Mouse (Mus musculus) erythroblast, embryonic 14.5 days (primary cell): ENCODE data around the gene Lama4. TPM values are rescaled to one million over a fixed set of nuclear protein-coding genes. Genes with fewer than 3 reads are reported as not detected.

ENCODE experiments used
- H3K27me3 ChIP-seq: 2 replicates; pipeline ENCODE4 v1.6.1; 2012; ENCODE audit warnings: inconsistent platforms; ENCODE audit not compliant: control insufficient read depth
- H3K36me3 ChIP-seq: 2 replicates; pipeline ENCODE4 v1.6.1; 2012; ENCODE audit warnings: mild to moderate bottlenecking, inconsistent platforms; ENCODE audit not compliant: control insufficient read depth
- H3K4me1 ChIP-seq: 2 replicates; pipeline ENCODE4 v1.6.1; 2012; ENCODE audit warnings: inconsistent platforms; ENCODE audit not compliant: control insufficient read depth
- H3K4me3 ChIP-seq: replicated peaks from 2 replicates; pipeline ENCODE3; 2012; ENCODE audit warnings: moderate library complexity, mild to moderate bottlenecking, inconsistent platforms
- H3K9me3 ChIP-seq: 2 replicates; pipeline ENCODE4 v1.6.1; 2012; ENCODE audit warnings: low read length, inconsistent platforms, mixed read lengths; ENCODE audit not compliant: control insufficient read depth
- GATA1 ChIP-seq: IDR thresholded peaks from 2 replicates; pipeline ENCODE4 v1.6.1; 2012; ENCODE audit warnings: low read length, inconsistent platforms, mixed read lengths
- TAL1 ChIP-seq: IDR thresholded peaks from 3 replicates; pipeline ENCODE4 v1.6.1; 2012; ENCODE audit warnings: low read length, inconsistent platforms, mixed read lengths
- polyA plus RNA-seq: library from polyadenylated mRNA; stranded (reverse); fragments of >175 nt; gene quantifications from 2 replicates; pipeline ENCODE4 v1.2.3, GENCODE M21; 2012

The Lama4 gene
- polyA plus RNA-seq, 1 experiment: not detected

DNA sequence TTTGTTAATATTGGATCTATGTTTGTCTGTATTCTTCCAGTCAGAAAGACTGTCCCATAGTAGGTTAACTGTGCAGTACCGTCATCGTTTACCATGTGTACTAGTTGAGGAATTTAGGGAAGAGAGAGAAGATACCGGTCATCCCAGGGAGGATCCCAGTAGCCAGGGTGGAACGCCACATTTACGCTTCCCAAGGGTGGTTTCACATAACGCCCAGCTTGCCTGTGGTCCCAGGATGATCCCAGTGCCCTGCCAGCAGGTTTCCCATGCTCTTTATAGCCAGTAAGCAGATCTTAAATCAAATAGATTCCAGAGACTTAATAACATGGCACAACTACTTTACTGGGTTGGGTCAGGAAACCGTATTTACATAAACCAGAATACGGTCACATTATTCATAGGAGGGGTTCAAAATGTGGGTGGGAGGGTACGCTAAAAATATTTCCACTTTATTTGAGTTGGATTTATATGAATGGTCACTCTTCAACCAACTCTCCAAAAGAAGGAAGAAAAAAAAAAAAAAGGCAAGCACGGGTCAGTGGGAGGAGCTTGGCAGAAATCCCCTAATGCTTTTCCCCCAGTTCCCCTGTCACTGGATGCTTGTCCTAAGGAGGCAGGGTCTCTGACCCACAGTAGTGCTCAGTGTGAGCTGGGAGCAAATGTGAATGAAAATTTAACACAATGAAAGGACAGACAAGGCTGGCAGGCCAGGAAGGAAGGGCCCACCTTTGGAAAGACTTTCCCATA is 3.2 kb downstream of the Lama4 start:
- H3K36me3 ChIP-seq: no peaks in the 10 kb centered on the region
- TF ChIP-seq GATA1 (no peak), TAL1 (no peak)
- H3K9me3 ChIP-seq: no peaks in the 10 kb centered on the region
- H3K27me3 ChIP-seq: peaks cover 10% of the 10 kb centered on the region
- no peak overlapping the region for H3K4me3 ChIP-seq
- no peaks in the 10 kb centered on the region for H3K4me1 ChIP-seq

DNA sequence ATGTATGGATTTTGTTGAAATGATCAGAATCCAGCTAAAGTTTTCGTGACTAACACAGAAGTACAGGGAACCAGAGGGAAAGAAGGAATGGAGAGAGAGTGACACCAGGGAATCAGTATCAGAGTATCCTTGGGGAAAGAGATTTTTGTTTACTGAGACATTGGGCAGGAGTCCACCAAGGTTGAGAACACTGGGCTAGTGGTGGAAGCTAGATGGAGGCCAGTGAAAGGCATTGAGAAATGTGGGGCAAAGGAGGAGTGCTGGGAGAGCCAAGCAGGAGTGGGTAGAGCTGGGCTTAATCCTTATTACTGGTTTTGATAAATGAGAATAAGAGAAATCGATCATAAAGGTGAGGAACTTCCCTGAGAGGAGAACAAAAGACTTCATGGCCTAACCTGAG is 4.2 kb downstream of the Lama4 start:
- no peaks in the 10 kb centered on the region for H3K4me1 ChIP-seq
- TF ChIP-seq TAL1 (no peak), GATA1 (no peak)
- H3K4me3 ChIP-seq: no peak overlapping the region

DNA sequence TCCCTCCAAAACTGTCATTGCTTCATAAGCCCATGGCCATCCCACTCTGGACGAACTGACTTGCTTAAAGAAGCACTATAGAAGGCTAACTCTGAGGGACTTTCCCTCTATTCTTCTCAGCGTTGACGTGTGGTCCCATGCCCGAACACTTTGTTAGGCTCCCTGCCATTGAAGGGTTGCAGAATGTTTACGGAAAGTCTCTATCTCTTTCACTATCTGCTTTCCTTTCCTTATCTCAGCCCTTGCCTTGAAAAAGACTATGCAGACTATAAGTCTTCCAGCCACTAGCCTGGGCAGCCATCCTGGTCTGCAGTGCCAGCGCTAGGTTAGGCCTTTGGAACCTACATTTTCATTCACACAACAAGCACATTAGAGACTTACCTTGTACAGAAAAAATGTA is 4.7 kb downstream of the Lama4 start:
- Histone ChIP-seq H3K36me3 (no peaks in the 10 kb centered on the region), H3K4me1 (no peaks in the 10 kb centered on the region), H3K4me3 (no peak overlapping the region), H3K27me3 (peaks cover 8% of the 10 kb centered on the region), H3K9me3 (no peaks in the 10 kb centered on the region)
- TF ChIP-seq GATA1 (no peak), TAL1 (no peak)

More for the DNA sequence above, 4.2 kb downstream of the Lama4 start:
- Histone ChIP-seq H3K36me3 (no peaks in the 10 kb centered on the region), H3K27me3 (peaks cover 10% of the 10 kb centered on the region), H3K9me3 (no peaks in the 10 kb centered on the region)

DNA sequence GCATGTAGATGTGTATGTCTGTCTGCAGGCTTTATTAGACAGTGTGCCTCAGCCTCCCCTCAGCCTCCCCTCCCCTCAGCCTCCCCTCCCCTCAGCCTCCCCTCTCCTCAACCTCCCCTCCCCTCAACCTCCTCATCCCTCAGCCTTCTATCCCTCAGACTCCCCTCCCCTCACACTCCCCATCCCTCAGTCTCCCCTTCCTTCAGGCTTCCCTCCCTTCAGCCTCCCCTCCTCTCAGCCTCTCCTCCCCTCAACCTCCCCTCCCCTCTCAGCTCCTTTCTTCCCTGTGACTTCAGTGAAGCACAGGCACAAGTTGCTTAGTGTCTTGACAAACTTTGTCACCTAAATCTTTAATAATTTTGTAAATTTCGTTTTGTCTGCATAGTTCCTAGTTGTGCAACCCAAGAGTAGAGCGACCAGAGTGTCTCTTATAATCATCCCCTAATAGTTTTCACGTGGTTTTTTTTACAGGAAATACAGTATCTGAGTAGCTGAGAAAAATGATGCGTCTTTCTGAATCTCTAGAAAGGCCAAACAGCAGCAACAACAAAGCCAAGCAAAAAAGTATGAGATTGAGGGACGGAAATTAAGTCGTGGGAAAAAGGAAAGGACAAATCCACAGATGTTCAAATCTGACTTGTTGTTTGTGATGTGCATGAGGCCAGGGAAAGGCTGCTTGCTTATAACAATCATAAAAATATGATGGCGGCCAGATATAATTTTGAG is 7.1 kb downstream of the Lama4 start:
- no peaks in the 10 kb centered on the region for H3K4me1 ChIP-seq
- H3K9me3 ChIP-seq: no peaks in the 10 kb centered on the region
- H3K36me3 ChIP-seq: no peaks in the 10 kb centered on the region
- H3K4me3 ChIP-seq: no peak overlapping the region
- no peak for TF ChIP-seq GATA1
- TF ChIP-seq TAL1: no peak
- no peaks in the 10 kb centered on the region for H3K27me3 ChIP-seq

DNA sequence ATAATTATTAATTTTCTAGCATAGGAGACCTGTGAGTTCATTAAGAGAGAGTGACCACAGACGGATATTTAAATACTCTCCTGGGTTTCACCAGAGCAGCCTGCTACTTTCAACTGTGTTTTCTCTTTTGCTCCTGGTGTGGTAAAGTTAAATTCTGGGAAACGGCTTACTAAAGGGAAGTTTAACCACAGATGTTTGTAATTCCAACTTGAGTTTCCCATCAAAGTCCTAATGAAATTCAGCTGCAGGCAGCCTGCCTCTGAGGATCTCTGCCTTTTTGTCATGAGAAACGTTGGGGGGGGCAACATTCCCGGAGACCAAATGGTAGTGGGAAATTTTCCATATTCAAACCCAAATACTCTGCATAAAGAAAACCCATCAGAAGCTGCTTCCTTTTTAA is 7.7 kb downstream of the Lama4 start:
- Histone ChIP-seq H3K27me3 (no peaks in the 10 kb centered on the region), H3K4me1 (no peaks in the 10 kb centered on the region), H3K9me3 (no peaks in the 10 kb centered on the region), H3K4me3 (no peak overlapping the region), H3K36me3 (no peaks in the 10 kb centered on the region)
- TF ChIP-seq GATA1: no peak
- no peak for TF ChIP-seq TAL1

DNA sequence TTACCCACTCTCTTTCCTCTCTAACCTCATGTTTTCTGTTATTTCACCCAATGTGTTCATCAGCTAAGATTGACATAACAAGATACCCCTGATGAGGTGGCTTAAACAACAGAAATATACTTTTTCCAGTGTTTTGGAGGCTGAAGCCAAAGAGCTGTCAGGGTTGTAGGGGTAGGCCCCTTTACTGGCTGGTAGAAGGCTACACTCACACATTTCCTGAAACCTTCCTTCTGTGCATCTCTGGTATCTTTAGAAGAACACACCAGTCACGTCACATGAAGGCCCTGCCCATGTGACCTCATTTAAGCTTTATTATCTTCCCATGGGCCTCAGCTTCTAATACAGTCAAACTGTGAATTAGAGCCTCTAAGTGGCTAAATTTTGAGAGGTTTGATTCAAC is 12.9 kb downstream of the Lama4 start:
- Histone ChIP-seq H3K4me3 (no peak overlapping the region), H3K9me3 (no peaks in the 10 kb centered on the region), H3K4me1 (no peaks in the 10 kb centered on the region), H3K27me3 (no peaks in the 10 kb centered on the region), H3K36me3 (no peaks in the 10 kb centered on the region)
- TF ChIP-seq GATA1 (no peak), TAL1 (no peak)

DNA sequence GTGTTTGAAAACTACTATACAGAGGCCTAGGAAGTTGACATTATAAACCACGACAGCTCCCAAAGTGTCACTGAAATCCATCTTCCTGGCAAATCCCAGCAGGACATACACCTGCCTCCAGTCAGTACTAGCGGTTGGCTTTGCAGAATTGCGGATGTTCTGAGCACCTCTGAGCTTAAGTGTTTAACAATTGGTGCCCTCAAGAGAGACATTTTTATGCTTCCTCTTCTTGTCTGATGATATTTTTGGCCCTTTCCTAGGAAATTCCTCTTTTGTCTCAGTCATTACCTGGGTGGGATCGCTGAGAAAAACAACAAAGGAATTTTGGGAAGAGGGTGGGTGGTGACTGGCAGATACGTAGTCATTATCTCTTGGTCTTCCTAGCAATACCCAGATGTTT is 14.4 kb downstream of the Lama4 start:
- no peaks in the 10 kb centered on the region for H3K27me3 ChIP-seq
- H3K4me3 ChIP-seq: no peak overlapping the region
- no peaks in the 10 kb centered on the region for H3K36me3 ChIP-seq
- no peaks in the 10 kb centered on the region for H3K4me1 ChIP-seq
- no peaks in the 10 kb centered on the region for H3K9me3 ChIP-seq
- TF ChIP-seq TAL1 (no peak), GATA1 (no peak)

DNA sequence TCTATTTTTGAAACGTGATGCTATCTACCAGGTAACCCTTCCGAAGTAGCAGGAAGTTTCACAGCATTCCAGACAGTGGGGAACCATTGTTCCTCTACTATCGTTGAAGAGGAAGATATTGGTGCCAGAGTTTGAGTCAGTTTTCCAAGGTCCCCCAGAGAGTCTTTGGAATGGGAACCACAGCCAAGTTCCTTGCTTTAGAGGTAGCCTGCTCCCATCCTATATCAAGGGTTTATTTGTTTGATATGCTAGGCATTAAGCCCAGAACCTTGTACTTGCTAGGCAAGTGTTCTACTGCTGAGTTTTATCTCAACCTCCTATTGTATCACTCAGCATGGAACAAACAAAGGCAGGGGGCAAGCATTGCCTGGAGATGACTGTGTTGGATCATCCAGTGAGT is 15.7 kb downstream of the Lama4 start:
- Histone ChIP-seq H3K4me3 (no peak overlapping the region), H3K9me3 (no peaks in the 10 kb centered on the region), H3K4me1 (no peaks in the 10 kb centered on the region), H3K27me3 (no peaks in the 10 kb centered on the region), H3K36me3 (no peaks in the 10 kb centered on the region)
- TF ChIP-seq TAL1 (no peak), GATA1 (no peak)

DNA sequence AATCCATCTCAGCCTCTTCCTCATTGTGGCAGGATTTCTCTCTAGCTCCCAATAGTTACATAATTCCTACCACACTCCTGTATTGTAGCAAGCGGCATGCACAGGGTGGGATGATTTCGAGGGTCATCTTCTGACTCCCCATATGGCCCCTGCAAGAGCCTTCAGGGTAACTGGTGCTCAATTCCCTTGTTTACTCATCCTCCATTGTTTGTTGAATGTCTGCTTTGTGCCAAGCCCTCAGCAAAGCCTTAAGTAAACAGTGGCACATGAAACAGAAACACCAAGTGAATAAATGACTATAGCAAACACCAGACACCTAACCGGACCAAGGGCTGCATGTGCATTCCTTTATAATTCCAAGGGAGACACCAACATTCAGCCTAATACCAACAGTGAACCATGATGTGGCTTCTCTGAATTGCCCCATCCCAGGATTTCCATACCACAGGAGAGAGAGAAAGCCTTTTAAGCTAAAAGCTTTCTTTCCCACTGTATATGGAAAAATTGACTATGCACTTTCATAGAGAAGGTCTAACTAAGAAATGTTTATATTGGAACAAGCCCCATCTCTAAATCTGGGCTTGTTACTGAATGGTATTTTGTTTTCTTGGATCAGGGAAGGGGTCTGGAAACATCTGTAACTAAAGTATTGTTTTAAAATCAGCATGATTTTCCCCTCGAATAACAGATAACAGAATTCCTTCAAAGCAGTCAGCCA is 19.2 kb downstream of the Lama4 start:
- H3K27me3 ChIP-seq: no peaks in the 10 kb centered on the region
- H3K4me3 ChIP-seq: no peak overlapping the region
- TF ChIP-seq GATA1 (no peak), TAL1 (no peak)
- H3K4me1 ChIP-seq: no peaks in the 10 kb centered on the region
- H3K9me3 ChIP-seq: no peaks in the 10 kb centered on the region
- no peaks in the 10 kb centered on the region for H3K36me3 ChIP-seq
